Mouse (Mus musculus) G1E (cell line): ENCODE measurements around the gene Amotl2.

Experiments
- CTCF ChIP-seq: IDR thresholded peaks from 2 replicates; pipeline ENCODE4 v1.5.1; 2012; ENCODE audit warnings: low read depth, low read length, inconsistent platforms, mixed read lengths
- GATA1 ChIP-seq: IDR thresholded peaks from 2 replicates; pipeline ENCODE4 v1.6.1; 2012; ENCODE audit warnings: borderline replicate concordance, low read length, inconsistent platforms, mixed read lengths
- GATA2 ChIP-seq: IDR thresholded peaks from 2 replicates; pipeline ENCODE4 v1.6.1; 2012; ENCODE audit warnings: low read depth, low read length, inconsistent platforms, borderline replicate concordance
- POLR2AphosphoS5 ChIP-seq: IDR thresholded peaks from 2 replicates; pipeline ENCODE4 v1.6.1; 2012; ENCODE audit warnings: low read depth, low read length, inconsistent platforms; ENCODE audit not compliant: insufficient replicate concordance
- TAL1 ChIP-seq: conservative IDR thresholded peaks from 2 replicates; pipeline ENCODE4 v1.6.1; 2012; ENCODE audit warnings: low read depth, low read length, inconsistent platforms, mixed read lengths

DNA sequence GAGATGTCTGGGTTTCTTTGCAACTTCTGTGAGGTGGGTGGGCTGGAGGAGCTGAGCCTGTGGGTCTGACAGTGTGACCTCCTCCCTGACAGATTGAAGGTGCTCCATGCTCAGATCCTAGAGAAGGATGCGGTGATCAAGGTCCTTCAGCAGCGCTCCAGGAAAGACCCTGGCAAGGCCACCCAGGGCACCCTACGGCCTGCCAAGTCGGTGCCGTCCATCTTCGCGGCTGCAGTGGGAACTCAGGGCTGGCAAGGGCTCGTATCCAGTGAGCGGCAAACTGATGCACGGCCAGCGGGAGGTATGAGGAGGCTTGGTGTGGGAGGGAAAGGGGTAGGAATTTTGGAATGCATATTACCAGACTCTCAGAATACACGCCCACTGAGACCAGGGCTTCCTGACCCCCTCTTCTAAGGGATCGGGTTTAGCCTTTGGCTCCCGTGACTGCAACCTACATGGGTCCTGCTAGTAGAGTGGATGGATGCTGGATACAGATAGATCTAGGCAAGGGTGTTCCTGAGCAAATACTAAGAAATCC lies 13.5 kb downstream of the Amotl2 start:
- TF ChIP-seq CTCF (no peak), POLR2AphosphoS5 (no peak), GATA1 (no peak), GATA2 (no peak), TAL1 (no peak)
